Mouse (Mus musculus): ENCODE measurements around the gene Fndc9. TPM values are rescaled to one million over a fixed set of nuclear protein-coding genes. Genes with fewer than 3 reads are reported as not detected.

Gene Fndc9
- total and polyA plus RNA-seq, 2 experiments from 2014 or later, result 1.8 to 5.0 TPM

- no peak for DNase-seq (ENCODE audit: low spot score)
- Histone ChIP-seq H3K27ac (no peak overlapping the region), H3K4me1 (ENCODE audit: insufficient read depth, low read length) (no peaks in the 10 kb centered on the region), H3K9ac (replicated peaks; ENCODE audit: low read length) (no peak overlapping the region), H3K4me3 (ENCODE audit: low read length) (no peak overlapping the region), H3K9me3 (ENCODE audit: low read length) (no peaks in the 10 kb centered on the region), H3K4me2 (ENCODE audit: low read depth, low read length) (no peak overlapping the region), H3K27me3 (ENCODE audit: insufficient read depth, low read length) (no peaks in the 10 kb centered on the region), H3K36me3 (ENCODE audit: insufficient read depth, low read length) (peaks cover 59% of the 10 kb centered on the region)
- no peak for TF ChIP-seq CTCF (IDR thresholded peaks at IDR 0.05; ENCODE audit: low read depth)
- ATAC-seq, result no peak
- WGBS, result 94% methylated on average over 8 of the region's 8 CpGs
Observed at GRCm38 (mm10) chr11:46258749-46259148, 23.4 kb downstream of the Fndc9 start.

- Histone ChIP-seq H3K36me3 (ENCODE audit: insufficient read depth, low read length) (peaks cover 43% of the 10 kb centered on the region), H3K9ac (replicated peaks; ENCODE audit: low read length) (no peak overlapping the region), H3K4me2 (ENCODE audit: low read depth, low read length) (no peak overlapping the region), H3K9me3 (ENCODE audit: low read length) (no peaks in the 10 kb centered on the region), H3K4me3 (ENCODE audit: low read length) (no peak overlapping the region), H3K27me3 (ENCODE audit: insufficient read depth, low read length) (no peaks in the 10 kb centered on the region), H3K4me1 (ENCODE audit: insufficient read depth, low read length) (no peaks in the 10 kb centered on the region), H3K27ac (no peak overlapping the region)
- no peak for TF ChIP-seq CTCF (IDR thresholded peaks at IDR 0.05; ENCODE audit: low read depth)
- WGBS, result 86% methylated on average over 3 of the region's 3 CpGs
- DNase-seq (ENCODE audit: low spot score) (no peak), ATAC-seq (no peak)
Observed at GRCm38 (mm10) chr11:46262854-46263253, 27.5 kb downstream of the Fndc9 start.

GRCm38 (mm10) chr11:46263291-46263690, 28.0 kb downstream of the Fndc9 start:
- Histone ChIP-seq H3K4me1 (ENCODE audit: insufficient read depth, low read length) (no peaks in the 10 kb centered on the region), H3K36me3 (ENCODE audit: insufficient read depth, low read length) (peaks cover 48% of the 10 kb centered on the region), H3K9me3 (ENCODE audit: low read length) (no peaks in the 10 kb centered on the region), H3K27ac (no peak overlapping the region), H3K9ac (replicated peaks; ENCODE audit: low read length) (no peak overlapping the region), H3K4me3 (ENCODE audit: low read length) (no peak overlapping the region), H3K4me2 (ENCODE audit: low read depth, low read length) (no peak overlapping the region), H3K27me3 (ENCODE audit: insufficient read depth, low read length) (no peaks in the 10 kb centered on the region)
- 87% methylated on average over 11 of the region's 11 CpGs for WGBS
- ATAC-seq, result no peak
- no peak for TF ChIP-seq CTCF (IDR thresholded peaks at IDR 0.05; ENCODE audit: low read depth)
- DNase-seq (ENCODE audit: low spot score), result no peak

GRCm38 (mm10) chr11:46264584-46264983, 29.3 kb downstream of the Fndc9 start:
- no peaks in the 10 kb centered on the region for H3K4me1 ChIP-seq (ENCODE audit: insufficient read depth, low read length)
- no peak overlapping the region for H3K27ac ChIP-seq
- no peak overlapping the region for H3K9ac ChIP-seq (replicated peaks; ENCODE audit: low read length)

GRCm38 (mm10) chr11:46265031-46265786, 29.9 kb downstream of the Fndc9 start:
- Histone ChIP-seq H3K4me3 (ENCODE audit: low read length) (no peak overlapping the region), H3K27ac (no peak overlapping the region), H3K36me3 (ENCODE audit: insufficient read depth, low read length) (peaks cover 50% of the 10 kb centered on the region), H3K9me3 (ENCODE audit: low read length) (no peaks in the 10 kb centered on the region), H3K27me3 (ENCODE audit: insufficient read depth, low read length) (no peaks in the 10 kb centered on the region), H3K4me1 (ENCODE audit: insufficient read depth, low read length) (no peaks in the 10 kb centered on the region), H3K9ac (replicated peaks; ENCODE audit: low read length) (no peak overlapping the region), H3K4me2 (ENCODE audit: low read depth, low read length) (no peak overlapping the region)
- no peak for ATAC-seq
- no peak for DNase-seq (ENCODE audit: low spot score)
- no peak for TF ChIP-seq CTCF (IDR thresholded peaks at IDR 0.05; ENCODE audit: low read depth)
- WGBS, result 86% methylated on average over 11 of the region's 11 CpGs

More at GRCm38 (mm10) chr11:46264584-46264983, 29.3 kb downstream of the Fndc9 start:
- Histone ChIP-seq H3K4me2 (ENCODE audit: low read depth, low read length) (no peak overlapping the region), H3K4me3 (ENCODE audit: low read length) (no peak overlapping the region), H3K27me3 (ENCODE audit: insufficient read depth, low read length) (no peaks in the 10 kb centered on the region), H3K9me3 (ENCODE audit: low read length) (no peaks in the 10 kb centered on the region), H3K36me3 (ENCODE audit: insufficient read depth, low read length) (peaks cover 50% of the 10 kb centered on the region)
- DNase-seq (ENCODE audit: low spot score) (no peak), ATAC-seq (no peak)
- no peak for TF ChIP-seq CTCF (IDR thresholded peaks at IDR 0.05; ENCODE audit: low read depth)
- WGBS, result 61% methylated on average over 3 of the region's 3 CpGs

- Histone ChIP-seq H3K4me2 (ENCODE audit: low read depth, low read length) (no peak overlapping the region), H3K27me3 (ENCODE audit: insufficient read depth, low read length) (no peaks in the 10 kb centered on the region), H3K9ac (replicated peaks; ENCODE audit: low read length) (no peak overlapping the region), H3K4me1 (ENCODE audit: insufficient read depth, low read length) (no peaks in the 10 kb centered on the region), H3K4me3 (ENCODE audit: low read length) (no peak overlapping the region), H3K36me3 (ENCODE audit: insufficient read depth, low read length) (peaks cover 46% of the 10 kb centered on the region), H3K27ac (no peak overlapping the region), H3K9me3 (ENCODE audit: low read length) (no peaks in the 10 kb centered on the region)
- peak; percentile 78 for DNase-seq (ENCODE audit: low spot score)
- 13% methylated on average over 7 of the region's 7 CpGs for WGBS
- TF ChIP-seq CTCF (IDR thresholded peaks at IDR 0.05; ENCODE audit: low read depth), result peak; percentile 91
- ATAC-seq, result peak; percentile 75
Observed at GRCm38 (mm10) chr11:46268991-46269390, 33.7 kb downstream of the Fndc9 start.

GRCm38 (mm10) chr11:46269391-46269790, 34.1 kb downstream of the Fndc9 start:
- Histone ChIP-seq H3K4me2 (ENCODE audit: low read depth, low read length) (no peak overlapping the region), H3K27ac (no peak overlapping the region), H3K36me3 (ENCODE audit: insufficient read depth, low read length) (peaks cover 49% of the 10 kb centered on the region), H3K27me3 (ENCODE audit: insufficient read depth, low read length) (no peaks in the 10 kb centered on the region), H3K9me3 (ENCODE audit: low read length) (no peaks in the 10 kb centered on the region), H3K4me3 (ENCODE audit: low read length) (no peak overlapping the region), H3K9ac (replicated peaks; ENCODE audit: low read length) (no peak overlapping the region), H3K4me1 (ENCODE audit: insufficient read depth, low read length) (no peaks in the 10 kb centered on the region)
- WGBS, result 81% methylated on average over 9 of the region's 9 CpGs
- no peak for TF ChIP-seq CTCF (IDR thresholded peaks at IDR 0.05; ENCODE audit: low read depth)
- ATAC-seq (no peak), DNase-seq (ENCODE audit: low spot score) (no peak)

Data from hindbrain, postnatal 0 days (tissue).